Mouse (Mus musculus): ENCODE measurements around the gene Dtx3. TPM values are rescaled to one million over a fixed set of nuclear protein-coding genes. Genes with fewer than 3 reads are reported as not detected.

The Dtx3 gene
- total and polyA plus RNA-seq, 2 experiments from 2014 or later = 217 to 258 TPM

DNA sequence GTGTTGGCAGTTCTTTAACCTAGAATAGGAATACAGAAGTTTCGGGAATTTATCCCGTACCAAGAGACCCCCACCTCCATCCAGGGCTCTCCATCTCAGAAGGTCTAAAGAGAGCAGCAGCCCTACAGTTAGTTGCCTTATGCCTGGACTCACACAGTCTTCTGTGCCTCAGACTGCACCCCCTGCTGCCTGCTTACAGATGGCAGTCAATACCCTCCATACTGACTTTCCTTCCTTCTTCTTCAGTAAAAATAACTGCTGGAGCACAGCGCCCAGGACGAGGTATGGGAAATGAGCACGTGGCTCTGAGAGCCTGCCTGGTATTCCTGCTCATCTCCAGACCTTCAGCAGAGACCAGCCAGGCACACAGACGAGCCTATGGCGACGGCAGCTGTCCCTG, 4.8 kb upstream of the Dtx3 start:
- no peak for ATAC-seq (ENCODE audit: low FRiP score)
- Histone ChIP-seq H3K9ac (replicated peaks; ENCODE audit: low read length, poor library complexity, severe bottlenecking) (no peak overlapping the region), H3K27me3 (ENCODE audit: insufficient read depth, low read length) (no peaks in the 10 kb centered on the region), H3K27ac (ENCODE audit: low read depth, low read length) (no peak overlapping the region), H3K4me1 (ENCODE audit: insufficient read depth, low read length) (peaks cover 6% of the 10 kb centered on the region; the same call in 1 of the 2 replicates), H3K36me3 (ENCODE audit: insufficient read depth, low read length) (peaks cover 42% of the 10 kb centered on the region), H3K4me2 (ENCODE audit: low read depth, low read length, poor library complexity, severe bottlenecking) (no peak overlapping the region), H3K4me3 (ENCODE audit: low read depth, low read length) (no peak overlapping the region), H3K9me3 (ENCODE audit: low read length) (no peaks in the 10 kb centered on the region)
- no peak for DNase-seq (ENCODE audit: low spot score)
- TF ChIP-seq CTCF (IDR thresholded peaks at IDR 0.05) = peak; percentile 38
- WGBS = 81% methylated on average over 8 of the region's 8 CpGs

DNA sequence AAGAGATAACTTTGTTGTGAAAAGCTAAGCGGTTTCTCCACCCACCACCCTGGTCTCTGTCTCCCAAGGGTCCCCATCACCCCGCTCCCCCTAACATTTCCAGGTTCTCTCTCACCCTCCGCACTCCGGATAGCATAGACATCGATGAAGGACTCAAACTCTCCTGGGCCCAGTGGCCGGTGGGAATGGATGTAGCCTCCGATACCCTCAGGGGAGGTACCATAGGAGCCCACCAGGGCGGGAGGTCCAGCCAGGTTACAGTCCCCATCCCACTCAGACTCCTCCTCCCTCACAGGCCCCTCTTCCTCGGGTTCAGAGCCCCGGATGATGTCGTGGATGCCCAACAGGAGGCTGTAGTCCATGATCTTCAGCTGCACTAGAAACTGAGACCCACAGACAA, 3.9 kb upstream of the Dtx3 start:
- Histone ChIP-seq H3K27me3 (ENCODE audit: insufficient read depth, low read length) (no peaks in the 10 kb centered on the region), H3K9me3 (ENCODE audit: low read length) (no peaks in the 10 kb centered on the region), H3K4me3 (ENCODE audit: low read depth, low read length) (no peak overlapping the region), H3K36me3 (ENCODE audit: insufficient read depth, low read length) (peaks cover 34% of the 10 kb centered on the region), H3K4me2 (ENCODE audit: low read depth, low read length, poor library complexity, severe bottlenecking) (no peak overlapping the region), H3K9ac (replicated peaks; ENCODE audit: low read length, poor library complexity, severe bottlenecking) (no peak overlapping the region), H3K27ac (ENCODE audit: low read depth, low read length) (no peak overlapping the region; the same call in 1 of the 2 replicates), H3K4me1 (ENCODE audit: insufficient read depth, low read length) (peaks cover 6% of the 10 kb centered on the region; the same call in 1 of the 2 replicates)
- no peak for DNase-seq (ENCODE audit: low spot score)
- TF ChIP-seq CTCF (IDR thresholded peaks at IDR 0.05) = no peak
- WGBS = 79% methylated on average over 11 of the region's 11 CpGs
- ATAC-seq (ENCODE audit: low FRiP score) = no peak

- 60% methylated on average over 5 of the region's 5 CpGs for WGBS
- ATAC-seq (ENCODE audit: low FRiP score) (no peak), DNase-seq (ENCODE audit: low spot score) (no peak)
- peaks cover 34% of the 10 kb centered on the region for H3K36me3 ChIP-seq (ENCODE audit: insufficient read depth, low read length)
- TF ChIP-seq CTCF (IDR thresholded peaks at IDR 0.05) = no peak
- H3K9me3 ChIP-seq (ENCODE audit: low read length) = no peaks in the 10 kb centered on the region
- H3K27me3 ChIP-seq (ENCODE audit: insufficient read depth, low read length) = no peaks in the 10 kb centered on the region
- no peak overlapping the region for H3K4me2 ChIP-seq (ENCODE audit: low read depth, low read length, poor library complexity, severe bottlenecking)
- no peak overlapping the region for H3K4me3 ChIP-seq (ENCODE audit: low read depth, low read length)
- H3K4me1 ChIP-seq (ENCODE audit: insufficient read depth, low read length) = peaks cover 6% of the 10 kb centered on the region; the same call in 1 of the 2 replicates
- H3K9ac ChIP-seq (replicated peaks; ENCODE audit: low read length, poor library complexity, severe bottlenecking) = no peak overlapping the region
- H3K27ac ChIP-seq (ENCODE audit: low read depth, low read length) = 0 out of 2 replicates have a peak overlapping the region, but pooled peaks have one; percentile 26
Measured at GRCm38 (mm10) chr10:127199068-127199467, 3.5 kb upstream of the Dtx3 start.

DNA sequence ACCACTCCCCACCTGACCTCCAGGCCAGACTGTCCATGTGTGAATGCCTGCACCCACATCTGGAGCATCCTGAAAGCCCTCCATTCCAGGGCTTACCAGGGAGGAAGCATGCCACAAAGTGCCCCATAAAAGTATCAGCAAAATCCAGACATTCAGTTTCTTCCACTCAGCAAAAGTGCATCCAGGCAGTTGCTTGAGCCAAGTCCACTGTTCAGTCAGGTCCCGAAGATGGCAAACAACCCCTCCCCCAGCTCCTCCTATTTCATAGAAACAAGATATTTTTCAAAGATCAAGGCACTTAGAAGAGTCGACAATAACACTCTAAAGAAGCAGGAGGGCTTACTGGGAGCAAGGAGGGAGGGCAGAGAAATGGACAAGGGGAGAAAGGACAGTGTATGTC, 3.0 kb upstream of the Dtx3 start:
- TF ChIP-seq CTCF (IDR thresholded peaks at IDR 0.05) = no peak
- ATAC-seq (ENCODE audit: low FRiP score) (no peak), DNase-seq (ENCODE audit: low spot score) (no peak)
- H3K9me3 ChIP-seq (ENCODE audit: low read length) = no peaks in the 10 kb centered on the region
- H3K27ac ChIP-seq (ENCODE audit: low read depth, low read length) = 0 out of 2 replicates have a peak overlapping the region, but pooled peaks have one; percentile 26
- H3K9ac ChIP-seq (replicated peaks; ENCODE audit: low read length, poor library complexity, severe bottlenecking) = no peak overlapping the region
- H3K4me3 ChIP-seq (ENCODE audit: low read depth, low read length) = no peak overlapping the region
- H3K27me3 ChIP-seq (ENCODE audit: insufficient read depth, low read length) = no peaks in the 10 kb centered on the region
- no peak overlapping the region for H3K4me2 ChIP-seq (ENCODE audit: low read depth, low read length, poor library complexity, severe bottlenecking)
- WGBS = 67% methylated on average over 2 of the region's 2 CpGs
- peaks cover 29% of the 10 kb centered on the region for H3K36me3 ChIP-seq (ENCODE audit: insufficient read depth, low read length)
- peaks cover 6% of the 10 kb centered on the region; the same call in 1 of the 2 replicates for H3K4me1 ChIP-seq (ENCODE audit: insufficient read depth, low read length)

- no peak for ATAC-seq (ENCODE audit: low FRiP score)
- H3K36me3 ChIP-seq (ENCODE audit: insufficient read depth, low read length) = peaks cover 34% of the 10 kb centered on the region
- no peak overlapping the region for H3K4me2 ChIP-seq (ENCODE audit: low read depth, low read length, poor library complexity, severe bottlenecking)
- H3K4me3 ChIP-seq (ENCODE audit: low read depth, low read length) = no peak overlapping the region
- 0 out of 2 replicates have a peak overlapping the region, but pooled peaks have one; percentile 12 for H3K27ac ChIP-seq (ENCODE audit: low read depth, low read length)
- peaks cover 6% of the 10 kb centered on the region; the same call in 1 of the 2 replicates for H3K4me1 ChIP-seq (ENCODE audit: insufficient read depth, low read length)
- no peak overlapping the region for H3K9ac ChIP-seq (replicated peaks; ENCODE audit: low read length, poor library complexity, severe bottlenecking)
- no peaks in the 10 kb centered on the region for H3K9me3 ChIP-seq (ENCODE audit: low read length)
- DNase-seq (ENCODE audit: low spot score) = no peak
- TF ChIP-seq CTCF (IDR thresholded peaks at IDR 0.05) = no peak
- H3K27me3 ChIP-seq (ENCODE audit: insufficient read depth, low read length) = no peaks in the 10 kb centered on the region
- WGBS = 90% methylated on average over 11 of the region's 11 CpGs
Measured at GRCm38 (mm10) chr10:127197505-127198110, 2.1 kb upstream of the Dtx3 start.

DNA sequence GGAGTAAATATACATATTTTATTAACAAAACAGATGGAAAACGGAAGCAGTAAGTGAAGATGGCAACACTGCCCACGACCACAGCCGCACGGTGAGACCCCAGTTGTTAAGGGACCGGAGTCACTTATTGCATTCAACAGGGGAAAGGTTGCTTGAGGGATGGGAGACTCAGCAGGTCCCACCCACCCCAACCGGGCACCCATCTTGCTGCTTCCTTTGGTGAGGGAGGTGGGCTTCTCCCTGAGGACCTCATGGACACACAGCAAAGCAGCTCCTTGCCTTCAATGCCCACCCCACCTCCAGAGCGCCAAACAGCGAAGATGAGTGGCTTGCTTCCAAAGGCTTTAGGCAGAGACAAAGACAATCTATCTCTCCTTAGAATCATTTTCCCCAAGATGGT, 1.6 kb upstream of the Dtx3 start:
- Histone ChIP-seq H3K9ac (replicated peaks; ENCODE audit: low read length, poor library complexity, severe bottlenecking) (no peak overlapping the region), H3K27ac (ENCODE audit: low read depth, low read length) (0 out of 2 replicates have a peak overlapping the region, but pooled peaks have one; percentile 12), H3K4me1 (ENCODE audit: insufficient read depth, low read length) (peaks cover 6% of the 10 kb centered on the region; the same call in 1 of the 2 replicates), H3K36me3 (ENCODE audit: insufficient read depth, low read length) (peaks cover 36% of the 10 kb centered on the region), H3K4me3 (ENCODE audit: low read depth, low read length) (no peak overlapping the region), H3K27me3 (ENCODE audit: insufficient read depth, low read length) (no peaks in the 10 kb centered on the region), H3K4me2 (ENCODE audit: low read depth, low read length, poor library complexity, severe bottlenecking) (no peak overlapping the region), H3K9me3 (ENCODE audit: low read length) (no peaks in the 10 kb centered on the region)
- ATAC-seq (ENCODE audit: low FRiP score) = no peak
- no peak for DNase-seq (ENCODE audit: low spot score)
- 91% methylated on average over 8 of the region's 8 CpGs for WGBS
- no peak for TF ChIP-seq CTCF (IDR thresholded peaks at IDR 0.05)
